Mouse (Mus musculus): ENCODE measurements around the gene Dnmt1. TPM values are rescaled to one million over a fixed set of nuclear protein-coding genes. Genes with fewer than 3 reads are reported as not detected.

The Dnmt1 gene
- polyA plus RNA-seq, 1 experiment from 2014 or later: 95.7 TPM

DNA sequence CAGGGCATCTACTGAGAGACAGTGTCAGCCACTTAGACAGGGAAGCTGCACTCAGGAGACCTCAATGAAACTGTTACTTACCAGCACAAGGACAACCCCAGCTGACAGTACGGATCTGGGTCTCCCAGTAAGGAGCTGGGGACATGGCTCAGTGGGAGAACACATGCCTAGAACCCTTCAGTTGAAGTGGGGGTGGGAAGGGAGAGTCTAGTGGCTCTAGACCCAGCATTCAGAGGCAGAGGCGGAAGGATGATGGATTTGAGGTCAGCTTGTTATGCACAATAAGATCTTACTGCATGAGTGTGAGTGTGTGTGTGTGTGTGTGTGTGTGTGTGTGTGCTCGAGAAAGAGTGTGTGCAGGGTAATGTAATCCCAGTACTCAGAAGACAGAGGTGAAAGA is 22.5 kb upstream of the Dnmt1 start:
- Histone ChIP-seq H3K9me3 (ENCODE audit: control insufficient read depth, low read length) (no peaks in the 10 kb centered on the region), H3K4me3 (ENCODE audit: low read depth, low read length) (no peak overlapping the region), H3K27ac (replicated peaks; ENCODE audit: low read depth, low read length) (no peak overlapping the region), H3K4me1 (ENCODE audit: control insufficient read depth, insufficient read depth, low read length) (peaks cover 4% of the 10 kb centered on the region; the same call in 1 of the 2 replicates), H3K36me3 (ENCODE audit: control insufficient read depth, insufficient read depth, low read length) (no peaks in the 10 kb centered on the region), H3K9ac (ENCODE audit: low read length) (no peak overlapping the region; the same call in 1 of the 2 replicates), H3K27me3 (ENCODE audit: control insufficient read depth, insufficient read depth, low read length) (no peaks in the 10 kb centered on the region), H3K4me2 (ENCODE audit: low read depth, severe bottlenecking) (no peak overlapping the region)
- no peak for ATAC-seq (ENCODE audit: insufficient number of reproducible peaks, low FRiP score, low TSS enrichment, low read depth)
- DNase-seq (ENCODE audit: low spot score): no peak
- WGBS: 72% methylated on average over 3 of the region's 3 CpGs

DNA sequence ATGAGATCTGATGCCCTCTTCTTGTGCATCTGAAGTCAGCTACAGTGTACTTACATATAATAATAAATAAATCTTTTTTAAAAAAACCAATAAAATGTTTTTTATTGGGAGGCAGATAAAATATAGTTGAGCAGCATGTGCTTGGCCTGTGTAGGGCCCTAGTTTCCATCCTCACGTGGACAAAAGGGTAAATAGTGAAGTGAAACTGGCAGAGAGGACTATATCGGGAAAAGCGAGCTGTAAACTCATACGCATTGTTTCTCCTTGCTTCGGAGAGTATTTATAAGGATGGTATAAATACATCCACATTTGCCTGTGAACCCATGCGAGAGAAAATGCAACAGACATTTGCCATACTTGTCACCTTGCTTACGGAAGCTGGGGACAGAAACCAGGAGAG is 20.1 kb upstream of the Dnmt1 start:
- H3K4me1 ChIP-seq (ENCODE audit: control insufficient read depth, insufficient read depth, low read length): peaks cover 17% of the 10 kb centered on the region
- H3K4me3 ChIP-seq (ENCODE audit: low read depth, low read length): no peak overlapping the region
- H3K9ac ChIP-seq (ENCODE audit: low read length): no peak overlapping the region
- 92% methylated on average over 7 of the region's 7 CpGs for WGBS
- no peaks in the 10 kb centered on the region for H3K9me3 ChIP-seq (ENCODE audit: control insufficient read depth, low read length)
- no peaks in the 10 kb centered on the region for H3K27me3 ChIP-seq (ENCODE audit: control insufficient read depth, insufficient read depth, low read length)
- no peaks in the 10 kb centered on the region for H3K36me3 ChIP-seq (ENCODE audit: control insufficient read depth, insufficient read depth, low read length)
- H3K4me2 ChIP-seq (ENCODE audit: low read depth, severe bottlenecking): no peak overlapping the region
- DNase-seq (ENCODE audit: low spot score) (no peak), ATAC-seq (ENCODE audit: insufficient number of reproducible peaks, low FRiP score, low TSS enrichment, low read depth) (no peak)
- H3K27ac ChIP-seq (replicated peaks; ENCODE audit: low read depth, low read length): no peak overlapping the region

- WGBS: 66% methylated on average over 5 of the region's 5 CpGs
- H3K4me2 ChIP-seq (ENCODE audit: low read depth, severe bottlenecking): no peak overlapping the region
- no peaks in the 10 kb centered on the region for H3K36me3 ChIP-seq (ENCODE audit: control insufficient read depth, insufficient read depth, low read length)
- no peak overlapping the region for H3K9ac ChIP-seq (ENCODE audit: low read length)
- DNase-seq (ENCODE audit: low spot score): no peak
- no peak overlapping the region for H3K4me3 ChIP-seq (ENCODE audit: low read depth, low read length)
- H3K9me3 ChIP-seq (ENCODE audit: control insufficient read depth, low read length): no peaks in the 10 kb centered on the region
- no peak overlapping the region for H3K27ac ChIP-seq (replicated peaks; ENCODE audit: low read depth, low read length)
- H3K27me3 ChIP-seq (ENCODE audit: control insufficient read depth, insufficient read depth, low read length): no peaks in the 10 kb centered on the region
- ATAC-seq (ENCODE audit: insufficient number of reproducible peaks, low FRiP score, low TSS enrichment, low read depth): no peak
- H3K4me1 ChIP-seq (ENCODE audit: control insufficient read depth, insufficient read depth, low read length): peaks cover 22% of the 10 kb centered on the region
These were observed 19.5 kb upstream of the Dnmt1 start for GRCm38 (mm10) chr9:20979181-20979580.

DNA sequence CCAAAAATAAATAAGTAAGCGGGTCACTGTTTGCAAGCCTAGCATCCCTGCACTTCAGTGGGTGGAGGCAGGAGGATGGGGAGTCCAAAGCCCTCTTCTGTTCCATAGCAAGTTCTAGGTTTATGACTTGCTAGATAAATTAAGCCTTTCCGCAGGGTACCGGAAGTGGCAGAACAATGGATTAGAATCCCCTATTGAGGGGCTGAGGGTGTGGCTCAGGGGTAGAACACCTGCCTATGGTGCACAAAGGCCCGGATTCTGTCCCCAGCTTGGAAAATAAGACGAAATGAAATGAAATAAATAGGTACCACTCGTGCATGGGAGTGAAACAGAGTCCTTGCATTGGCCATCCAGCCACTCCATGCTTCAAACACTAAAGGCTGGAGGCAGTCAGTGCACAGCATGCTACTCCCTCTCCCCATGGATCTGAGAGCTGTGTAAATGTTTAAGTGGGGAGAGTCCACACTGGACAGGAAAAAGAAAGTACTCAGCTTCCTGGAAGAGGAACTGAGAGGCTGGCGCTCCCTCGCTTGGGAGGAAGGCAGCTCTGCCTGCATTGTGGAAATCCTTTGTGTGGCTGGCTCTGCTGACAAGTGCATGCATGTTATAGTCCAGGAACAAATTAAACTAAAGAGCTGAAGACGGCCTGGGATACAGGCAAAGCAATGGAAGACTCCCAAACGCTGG is 18.9 kb upstream of the Dnmt1 start:
- 62% methylated on average over 10 of the region's 10 CpGs for WGBS
- no peaks in the 10 kb centered on the region for H3K9me3 ChIP-seq (ENCODE audit: control insufficient read depth, low read length)
- H3K27ac ChIP-seq (replicated peaks; ENCODE audit: low read depth, low read length): no peak overlapping the region

GRCm38 (mm10) chr9:20976961-20977689 is 17.4 kb upstream of the Dnmt1 start:
- Histone ChIP-seq H3K9me3 (ENCODE audit: control insufficient read depth, low read length) (no peaks in the 10 kb centered on the region), H3K27me3 (ENCODE audit: control insufficient read depth, insufficient read depth, low read length) (no peaks in the 10 kb centered on the region), H3K4me1 (ENCODE audit: control insufficient read depth, insufficient read depth, low read length) (peaks cover 39% of the 10 kb centered on the region), H3K4me2 (ENCODE audit: low read depth, severe bottlenecking) (peak overlapping the region; percentile 98; the same call in 1 of the 2 replicates), H3K36me3 (ENCODE audit: control insufficient read depth, insufficient read depth, low read length) (no peaks in the 10 kb centered on the region), H3K27ac (replicated peaks; ENCODE audit: low read depth, low read length) (peak overlapping the region; percentile 99), H3K9ac (ENCODE audit: low read length) (peak overlapping the region; percentile 14), H3K4me3 (ENCODE audit: low read depth, low read length) (peak overlapping the region; percentile 92)
- peak; percentile 11; the same call in 1 of the 2 replicates for ATAC-seq (ENCODE audit: insufficient number of reproducible peaks, low FRiP score, low TSS enrichment, low read depth)
- WGBS: 2% methylated on average over 4 of the region's 4 CpGs
- no peak for DNase-seq (ENCODE audit: low spot score)

More for the DNA sequence above, 18.9 kb upstream of the Dnmt1 start:
- Histone ChIP-seq H3K36me3 (ENCODE audit: control insufficient read depth, insufficient read depth, low read length) (no peaks in the 10 kb centered on the region), H3K4me1 (ENCODE audit: control insufficient read depth, insufficient read depth, low read length) (peaks cover 25% of the 10 kb centered on the region), H3K4me3 (ENCODE audit: low read depth, low read length) (no peak overlapping the region), H3K27me3 (ENCODE audit: control insufficient read depth, insufficient read depth, low read length) (no peaks in the 10 kb centered on the region), H3K4me2 (ENCODE audit: low read depth, severe bottlenecking) (no peak overlapping the region), H3K9ac (ENCODE audit: low read length) (no peak overlapping the region)
- ATAC-seq (ENCODE audit: insufficient number of reproducible peaks, low FRiP score, low TSS enrichment, low read depth): no peak
- no peak for DNase-seq (ENCODE audit: low spot score)

- H3K4me1 ChIP-seq (ENCODE audit: control insufficient read depth, insufficient read depth, low read length): peaks cover 45% of the 10 kb centered on the region
- H3K9me3 ChIP-seq (ENCODE audit: control insufficient read depth, low read length): no peaks in the 10 kb centered on the region
These were observed 16.7 kb upstream of the Dnmt1 start, which contains the start of gene S1pr2 for GRCm38 (mm10) chr9:20976216-20976960. Gene S1pr2 (minus strand): TSS chr9:20976781.

DNA sequence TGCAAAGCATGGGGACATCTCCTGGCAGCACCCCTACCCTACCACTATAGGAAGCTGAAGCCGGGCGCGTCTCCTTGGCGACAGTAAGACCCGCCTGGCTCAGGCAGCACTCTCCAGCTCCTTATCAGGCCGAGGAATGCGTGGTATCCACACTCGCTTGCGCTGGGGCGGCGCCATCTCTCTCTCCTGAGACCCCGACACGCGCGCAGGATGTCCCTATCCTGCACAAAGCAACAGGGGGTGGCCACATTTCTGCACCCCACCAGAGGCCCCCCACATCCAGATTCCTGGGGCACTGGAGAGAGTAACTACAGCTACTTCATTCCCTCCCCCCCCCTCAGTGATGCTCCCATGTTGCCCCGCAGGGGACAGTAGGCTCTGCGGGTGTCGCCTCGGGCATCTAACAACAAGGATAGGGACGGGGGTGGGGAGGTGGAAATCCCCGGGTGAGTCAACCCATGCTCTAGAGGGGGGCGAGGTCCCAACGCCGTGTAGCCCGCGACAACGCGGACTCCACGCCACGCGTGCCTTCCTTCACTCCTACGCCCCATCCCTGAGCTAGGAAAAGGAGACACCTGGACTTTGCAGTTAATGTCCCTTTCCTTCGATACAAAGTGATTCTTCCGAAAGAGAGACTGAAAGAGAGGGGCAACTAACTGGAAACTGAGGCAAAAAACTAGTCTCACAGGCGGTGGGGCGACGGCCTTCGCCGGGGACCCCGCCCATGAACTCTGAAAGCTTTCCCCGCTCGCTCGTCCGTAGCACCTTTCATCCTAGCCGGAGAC is 15.9 kb upstream of the Dnmt1 start:
- ATAC-seq (ENCODE audit: insufficient number of reproducible peaks, low FRiP score, low TSS enrichment, low read depth): no peak

More at GRCm38 (mm10) chr9:20976216-20976960, 16.7 kb upstream of the Dnmt1 start, which contains the start of gene S1pr2:
- H3K9ac ChIP-seq (ENCODE audit: low read length): peak within 1 kb of the TSS; percentile 97
- peak; percentile 98 for DNase-seq (ENCODE audit: low spot score)
- H3K27me3 ChIP-seq (ENCODE audit: control insufficient read depth, insufficient read depth, low read length): no peaks in the 10 kb centered on the region
- ATAC-seq (ENCODE audit: insufficient number of reproducible peaks, low FRiP score, low TSS enrichment, low read depth): peak; percentile 85
- WGBS: 0% methylated on average over 43 of the region's 47 CpGs
- peak within 1 kb of the TSS; percentile 99 for H3K27ac ChIP-seq (replicated peaks; ENCODE audit: low read depth, low read length)
- peak within 1 kb of the TSS; percentile 98 for H3K4me2 ChIP-seq (ENCODE audit: low read depth, severe bottlenecking)
- no peaks in the 10 kb centered on the region for H3K36me3 ChIP-seq (ENCODE audit: control insufficient read depth, insufficient read depth, low read length)
- peak within 1 kb of the TSS; percentile 92 for H3K4me3 ChIP-seq (ENCODE audit: low read depth, low read length)

More for the DNA sequence above, 15.9 kb upstream of the Dnmt1 start:
- H3K27me3 ChIP-seq (ENCODE audit: control insufficient read depth, insufficient read depth, low read length): no peaks in the 10 kb centered on the region
- peak; percentile 71 for DNase-seq (ENCODE audit: low spot score)
- H3K9ac ChIP-seq (ENCODE audit: low read length): peak overlapping the region; percentile 97
- WGBS: under 1% methylated on average over 45 of the region's 45 CpGs
- no peaks in the 10 kb centered on the region for H3K9me3 ChIP-seq (ENCODE audit: control insufficient read depth, low read length)
- peak overlapping the region; percentile 98 for H3K4me2 ChIP-seq (ENCODE audit: low read depth, severe bottlenecking)
- H3K4me3 ChIP-seq (ENCODE audit: low read depth, low read length): peak overlapping the region; percentile 92
- no peaks in the 10 kb centered on the region for H3K36me3 ChIP-seq (ENCODE audit: control insufficient read depth, insufficient read depth, low read length)
- H3K4me1 ChIP-seq (ENCODE audit: control insufficient read depth, insufficient read depth, low read length): peaks cover 49% of the 10 kb centered on the region
- peak overlapping the region; percentile 99 for H3K27ac ChIP-seq (replicated peaks; ENCODE audit: low read depth, low read length)

All from limb, embryonic 11.5 days (tissue).